Mouse (Mus musculus): ENCODE measurements around the gene Trpm1. TPM values are rescaled to one million over a fixed set of nuclear protein-coding genes. Genes with fewer than 3 reads are reported as not detected.

The Trpm1 gene
- total RNA-seq, 2 experiments from 2014 or later = 0.11 TPM; not detected in 1

DNA sequence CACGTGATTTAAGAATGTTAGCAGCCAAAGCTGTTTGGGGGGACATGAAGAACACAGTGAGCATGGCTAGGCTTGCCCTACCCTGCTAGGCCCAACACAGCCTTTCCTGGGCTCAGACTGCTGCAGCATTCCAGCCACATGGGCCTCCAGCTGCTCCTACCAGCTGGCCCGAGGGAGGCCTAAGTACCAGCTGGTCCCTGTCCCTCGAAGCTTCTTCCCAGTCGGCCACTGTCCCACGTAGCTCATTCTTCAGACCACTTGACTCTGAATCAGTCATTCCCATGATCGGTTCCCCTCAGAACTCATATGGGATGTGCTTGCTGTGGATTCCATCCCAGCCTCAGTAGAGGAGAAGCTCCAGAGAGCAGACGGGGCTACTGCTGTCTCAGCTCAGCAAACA, 8.4 kb downstream of the Trpm1 start:
- intact Hi-C loops (cut with DNase I) = loop anchor here (5.0 kb wide), 1 partner anchor 580 kb away; no protein-coding TSS in a partner anchor
- DNase-seq = no peak

DNA sequence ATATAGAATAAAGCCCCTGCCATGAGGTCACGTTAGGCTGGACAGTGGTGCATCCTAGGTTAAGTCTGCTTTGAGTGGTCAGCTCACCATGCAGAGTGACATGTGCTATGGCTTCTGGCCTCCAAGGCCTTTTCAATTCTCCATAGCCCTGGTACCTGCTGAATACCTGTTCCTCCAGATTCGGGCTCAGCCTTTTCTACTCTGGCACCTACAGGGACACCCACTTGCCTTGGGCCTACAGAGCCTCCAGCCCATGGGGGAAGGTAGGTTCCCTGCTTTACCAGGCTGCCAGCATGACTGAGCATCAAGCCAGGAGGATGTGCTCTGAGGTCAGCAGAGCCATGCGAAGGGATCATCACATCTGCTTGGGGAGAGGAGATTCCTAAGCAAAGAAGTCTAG, 9.5 kb downstream of the Trpm1 start:
- intact Hi-C loops (cut with DNase I) = loop anchor here (5.0 kb wide), 1 partner anchor 579 kb away; no protein-coding TSS in a partner anchor
- no peak for DNase-seq

- no peak for DNase-seq
- intact Hi-C loops (cut with DNase I) = loop anchor here (5.0 kb wide), 1 partner anchor 578 kb away; no protein-coding TSS in a partner anchor
These were observed 10.3 kb downstream of the Trpm1 start for GRCm38 (mm10) chr7:64163890-64164289.

GRCm38 (mm10) chr7:64164997-64165396, 11.4 kb downstream of the Trpm1 start:
- intact Hi-C loops (cut with DNase I) = loop anchor here (1.0 to 5.0 kb wide), 2 partner anchors 162 to 577 kb away; no protein-coding TSS in a partner anchor
- peak; percentile 62 to 70 for DNase-seq

GRCm38 (mm10) chr7:64166025-64166424, 12.4 kb downstream of the Trpm1 start:
- intact Hi-C loops (cut with DNase I) = no loop called here
- DNase-seq = no peak

DNA sequence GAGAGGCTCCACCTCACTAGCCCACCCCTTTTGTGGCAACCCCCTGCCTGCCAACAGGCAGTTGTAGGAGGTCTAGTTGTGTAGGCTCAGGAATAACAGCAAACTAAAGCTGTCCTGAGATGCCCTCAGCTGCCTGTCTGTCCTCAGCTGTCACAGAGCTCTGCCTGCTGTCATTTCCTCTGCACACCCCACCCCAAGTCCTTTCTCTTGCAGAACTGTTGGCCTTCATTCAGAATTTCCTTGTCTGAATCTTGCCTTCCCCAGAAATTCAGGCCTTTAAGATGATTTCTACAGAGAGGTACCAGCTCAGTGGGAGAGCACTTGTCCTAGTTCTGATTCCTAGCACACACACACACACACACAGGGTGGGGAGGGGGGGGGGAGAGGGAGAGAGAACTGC, 13.1 kb downstream of the Trpm1 start:
- DNase-seq = no peak
- intact Hi-C loops (cut with DNase I) = no loop called here

DNA sequence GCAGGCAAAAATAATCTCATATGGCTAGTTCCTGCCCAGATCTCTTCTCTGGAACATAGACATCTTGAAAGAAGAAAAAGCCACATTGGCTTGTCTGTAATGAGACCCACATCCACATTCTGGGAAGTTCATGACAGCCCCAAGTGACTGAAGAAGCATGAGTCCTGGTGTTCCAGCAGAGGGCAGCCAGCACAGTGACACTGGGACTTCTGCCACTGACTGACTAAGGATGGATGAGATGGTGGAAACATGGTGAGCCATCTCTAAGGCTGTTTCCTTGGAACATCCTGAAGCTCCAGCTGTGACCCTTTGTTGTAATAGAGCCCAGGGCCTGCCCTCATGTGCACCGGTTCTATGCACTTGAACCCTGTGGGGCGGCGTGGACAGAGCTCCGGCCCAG, 25.7 kb downstream of the Trpm1 start:
- DNase-seq = peak in 1 of 2 experiments; percentile 46
- intact Hi-C loops (cut with DNase I) = no loop called here

- intact Hi-C loops (cut with DNase I) = no loop called here
- DNase-seq = no peak
These were observed 31.7 kb downstream of the Trpm1 start for GRCm38 (mm10) chr7:64185203-64185931.

GRCm38 (mm10) chr7:64185932-64186312, 32.3 kb downstream of the Trpm1 start:
- DNase-seq = no peak
- intact Hi-C loops (cut with DNase I) = no loop called here

DNA sequence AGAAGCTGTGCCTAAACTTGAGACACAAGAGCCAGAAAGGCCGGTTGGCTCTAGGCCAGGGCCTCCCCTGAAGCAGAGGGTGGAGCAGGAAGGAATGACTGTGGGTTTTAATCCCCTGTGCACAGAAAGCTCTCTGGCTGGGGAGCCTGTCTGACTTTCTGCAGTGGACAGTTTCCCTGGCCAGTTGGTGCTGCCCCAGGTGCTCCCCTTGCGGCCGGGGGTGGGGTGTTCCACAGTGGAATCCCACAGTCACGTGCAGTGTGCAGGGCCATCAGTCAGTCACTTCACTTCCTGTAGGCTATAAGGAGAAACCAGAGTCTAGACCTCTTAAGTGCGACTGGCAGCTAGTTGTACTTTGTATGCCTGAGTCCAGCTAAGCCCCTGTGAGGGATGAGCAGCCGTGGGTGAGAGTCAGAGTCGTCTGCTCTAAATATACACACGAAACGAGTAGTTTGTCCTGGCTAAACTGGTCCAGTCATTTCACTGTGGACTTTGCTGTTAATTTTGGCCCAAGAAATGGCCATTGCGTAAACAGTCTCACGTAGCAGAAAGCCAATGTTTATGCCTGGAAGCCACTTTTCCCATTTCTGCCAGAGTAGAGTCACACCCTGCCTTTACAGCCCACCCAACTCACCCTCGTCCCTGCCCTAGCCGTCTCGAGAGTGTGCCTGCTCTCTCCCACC, 38.8 kb downstream of the Trpm1 start:
- intact Hi-C loops (cut with DNase I) = no loop called here

GRCm38 (mm10) chr7:64193476-64193875, 39.8 kb downstream of the Trpm1 start:
- intact Hi-C loops (cut with DNase I) = no loop called here

More for the DNA sequence above, 38.8 kb downstream of the Trpm1 start:
- peak; percentile 63 to 65 for DNase-seq

GRCm38 (mm10) chr7:64196114-64196513, 42.5 kb downstream of the Trpm1 start:
- DNase-seq = no peak
- intact Hi-C loops (cut with DNase I) = no loop called here

More at GRCm38 (mm10) chr7:64193476-64193875, 39.8 kb downstream of the Trpm1 start:
- no peak for DNase-seq

GRCm38 (mm10) chr7:64208700-64209099, 55.1 kb downstream of the Trpm1 start:
- no peak for DNase-seq
- intact Hi-C loops (cut with DNase I) = no loop called here

DNA sequence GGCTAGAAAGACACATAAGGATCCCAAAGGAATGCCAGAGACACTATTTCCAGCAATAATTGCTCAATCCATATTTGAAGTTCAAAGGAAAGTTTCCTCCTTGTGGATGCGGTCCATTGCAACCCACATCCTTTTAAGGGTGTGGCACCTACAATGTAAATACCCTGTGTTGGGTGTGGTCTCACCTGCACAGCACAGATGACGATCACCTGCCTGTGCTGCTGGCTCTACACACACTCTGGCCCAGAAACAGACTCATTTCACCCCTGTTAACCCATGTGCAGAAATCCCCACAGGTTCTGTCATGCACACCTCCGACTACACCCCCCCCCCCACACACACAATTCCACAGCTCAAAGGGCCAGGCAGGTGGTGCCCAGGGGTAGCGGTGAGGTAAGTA, 59.2 kb downstream of the Trpm1 start:
- intact Hi-C loops (cut with DNase I) = no loop called here
- no peak for DNase-seq

DNA sequence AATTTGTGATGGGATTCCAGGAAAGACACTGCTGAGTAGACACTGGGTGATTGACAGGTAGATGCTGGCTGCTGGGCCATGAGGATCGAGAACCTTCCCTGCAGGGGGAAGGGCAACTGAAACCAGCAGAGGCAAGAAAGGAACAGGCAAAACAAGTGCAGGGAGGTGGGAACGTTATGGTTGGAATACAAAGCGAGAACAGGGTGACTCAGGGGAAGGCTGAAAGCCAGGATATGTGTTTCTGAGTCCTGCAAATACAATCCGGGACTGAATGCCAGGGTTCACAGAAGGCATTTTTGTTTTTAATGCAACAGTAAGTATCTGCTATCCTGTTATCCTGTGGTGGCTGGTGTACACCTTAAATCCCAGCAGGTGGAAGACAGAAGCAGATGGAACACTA, 60.4 kb downstream of the Trpm1 start:
- intact Hi-C loops (cut with DNase I) = no loop called here

GRCm38 (mm10) chr7:64215613-64216012, 62.0 kb downstream of the Trpm1 start:
- DNase-seq = no peak
- intact Hi-C loops (cut with DNase I) = no loop called here

More for the DNA sequence above, 60.4 kb downstream of the Trpm1 start:
- no peak for DNase-seq

DNA sequence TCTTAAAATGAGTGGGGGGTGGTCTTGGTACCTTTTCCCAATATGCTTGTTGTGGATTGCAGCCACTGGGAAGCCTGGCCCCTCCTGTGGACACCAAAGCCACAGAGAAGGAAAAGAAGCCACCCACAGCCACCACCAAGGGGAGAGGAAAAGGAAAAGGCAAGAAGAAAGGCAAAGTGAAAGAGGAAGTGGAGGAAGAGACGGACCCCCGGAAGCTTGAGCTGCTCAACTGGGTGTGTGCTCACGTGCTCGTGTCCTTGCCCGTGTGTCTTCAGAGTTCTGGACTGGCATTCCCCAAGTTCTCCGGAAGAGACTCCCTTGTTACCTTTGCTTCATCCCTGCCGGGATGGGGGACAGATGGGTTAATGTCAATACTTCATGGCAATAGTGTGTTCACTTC, 63.8 kb downstream of the Trpm1 start:
- intact Hi-C loops (cut with DNase I) = no loop called here
- no peak for DNase-seq

DNA sequence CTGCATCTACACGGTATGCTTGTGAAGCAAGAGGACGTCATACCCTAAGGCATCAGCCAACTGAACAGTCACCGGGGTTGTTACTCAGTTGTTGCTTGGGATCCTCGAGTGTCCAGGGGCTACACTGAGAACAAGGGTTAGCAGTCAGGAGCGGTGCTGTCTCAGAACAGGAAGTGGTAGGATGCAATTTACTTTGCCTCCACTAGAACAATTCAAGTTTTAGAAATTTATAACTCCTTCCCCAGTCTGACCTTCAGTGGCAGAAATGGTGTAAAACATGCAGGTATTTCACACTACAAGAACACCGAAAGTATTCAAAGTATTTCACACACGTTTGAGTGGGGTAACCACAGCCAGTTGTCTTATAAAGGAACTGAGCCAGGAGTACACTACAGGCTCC, 66.1 kb downstream of the Trpm1 start:
- intact Hi-C loops (cut with DNase I) = no loop called here
- DNase-seq = no peak

DNA sequence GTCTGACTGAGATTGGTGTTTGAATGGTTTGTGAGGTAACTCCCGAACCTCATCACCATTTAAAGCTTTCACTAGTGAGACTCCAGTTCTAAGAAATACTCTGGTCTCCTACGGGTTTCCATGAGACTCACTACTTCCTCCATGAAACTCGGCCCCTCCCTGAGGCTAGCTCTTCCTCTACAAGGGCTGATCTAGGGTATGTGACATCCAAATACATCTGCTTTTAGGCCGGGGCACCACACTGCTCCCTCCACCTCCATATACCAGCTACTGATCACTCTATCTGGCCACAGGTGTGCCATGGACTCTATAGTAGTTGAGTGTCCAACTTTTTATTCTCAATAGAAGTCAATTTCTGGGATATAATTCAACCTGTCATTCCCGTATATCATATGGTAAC, 69.6 kb downstream of the Trpm1 start:
- intact Hi-C loops (cut with DNase I) = no loop called here
- DNase-seq = no peak

DNA sequence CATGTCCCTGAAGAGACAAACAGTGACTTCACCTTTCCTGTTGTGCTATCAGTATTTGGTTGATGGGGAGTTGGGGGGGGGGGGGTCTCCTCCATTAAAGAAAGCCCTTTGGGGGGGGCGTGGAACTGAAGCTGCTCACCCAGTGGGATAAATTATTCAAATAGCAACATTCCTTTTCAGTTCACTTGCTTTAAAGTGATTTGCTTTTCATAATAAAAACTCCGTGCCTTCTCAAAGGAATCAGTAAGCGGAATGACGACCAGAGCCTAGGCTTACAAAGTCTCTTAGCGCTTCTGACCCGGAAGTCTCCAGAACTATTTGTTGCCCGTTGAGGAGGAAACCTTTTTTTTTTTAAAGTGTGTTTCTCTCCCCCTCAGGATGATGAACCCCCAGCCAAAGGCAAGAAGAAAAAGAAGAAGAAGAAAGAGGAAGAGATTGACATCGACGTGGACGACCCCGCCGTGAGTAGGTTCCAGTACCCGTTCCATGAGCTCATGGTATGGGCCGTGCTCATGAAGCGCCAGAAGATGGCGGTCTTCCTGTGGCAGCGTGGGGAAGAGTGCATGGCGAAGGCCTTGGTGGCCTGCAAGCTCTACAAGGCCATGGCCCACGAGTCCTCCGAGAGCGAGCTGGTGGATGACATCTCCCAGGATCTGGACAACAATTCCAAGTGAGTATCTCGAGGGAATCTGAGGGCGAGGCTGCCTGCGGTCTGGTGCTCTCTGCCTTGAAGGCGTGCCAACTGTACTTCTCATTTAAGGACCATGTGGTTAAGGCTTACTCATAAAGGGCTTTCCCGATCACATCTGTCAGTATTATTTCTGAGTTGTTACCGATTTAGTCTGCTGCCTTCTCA, 72.9 kb downstream of the Trpm1 start:
- DNase-seq = no peak
- intact Hi-C loops (cut with DNase I) = no loop called here

DNA sequence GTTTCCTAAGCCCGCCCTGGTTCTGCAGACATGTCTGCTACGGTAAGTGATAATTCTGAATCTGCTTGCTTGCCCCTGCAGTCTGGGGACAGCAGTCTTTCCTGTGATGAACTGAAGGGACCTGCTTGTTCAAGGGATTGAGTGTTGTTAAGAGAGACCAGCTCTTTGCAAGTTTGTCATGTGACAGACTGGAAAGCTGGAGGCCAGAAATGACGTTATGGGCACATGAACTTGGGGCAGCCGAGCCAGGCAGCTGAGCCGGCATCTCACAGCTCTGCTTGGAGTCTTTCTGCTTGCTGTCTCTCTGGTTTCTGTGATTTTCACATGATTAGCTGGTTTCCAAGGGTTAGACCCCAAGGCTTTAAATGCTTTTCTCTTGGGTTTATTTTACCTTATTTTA, 74.0 kb downstream of the Trpm1 start:
- no peak for DNase-seq
- intact Hi-C loops (cut with DNase I) = no loop called here
